Mouse (Mus musculus): ENCODE measurements around the gene Zfp366. TPM values are rescaled to one million over a fixed set of nuclear protein-coding genes. Genes with fewer than 3 reads are reported as not detected.
A peak's percentile ranks its signal among the peaks of the same experiment; 100 is the strongest.

Zfp366 gene
- polyA plus RNA-seq, 1 experiment from 2014 or later, result 0.43 TPM

- no peak for ATAC-seq
- no peak overlapping the region for H3K27ac ChIP-seq (ENCODE audit: low read depth, low read length)
Measured at GRCm38 (mm10) chr13:99183257-99183895, 1.2 kb upstream of the Zfp366 start.

GRCm38 (mm10) chr13:99185573-99185972, 950 bp downstream of the Zfp366 start:
- no peaks in the 10 kb centered on the region for H3K36me3 ChIP-seq (ENCODE audit: control insufficient read depth, insufficient read depth, low read length)
- no peak overlapping the region for H3K4me2 ChIP-seq (ENCODE audit: low read length)
- H3K27ac ChIP-seq (ENCODE audit: low read depth, low read length), result no peak overlapping the region
- no peak overlapping the region for H3K4me3 ChIP-seq (ENCODE audit: low read depth, low read length)
- no peaks in the 10 kb centered on the region for H3K4me1 ChIP-seq (ENCODE audit: control insufficient read depth, insufficient read depth, low read length)
- no peaks in the 10 kb centered on the region for H3K9me3 ChIP-seq (replicated peaks; ENCODE audit: control insufficient read depth, low read length)
- H3K27me3 ChIP-seq (replicated peaks; ENCODE audit: control insufficient read depth, insufficient read depth, low read length), result no peaks in the 10 kb centered on the region
- no peak overlapping the region for H3K9ac ChIP-seq (ENCODE audit: low read length)
- ATAC-seq (no peak), DNase-seq (ENCODE audit: low spot score) (no peak)
- WGBS, result 91% methylated on average over 10 of the region's 10 CpGs

More at GRCm38 (mm10) chr13:99183257-99183895, 1.2 kb upstream of the Zfp366 start:
- no peak for DNase-seq (ENCODE audit: low spot score)
- 89% methylated on average over 3 of the region's 3 CpGs for whole genome bisulfite sequencing
- Histone ChIP-seq H3K9me3 (replicated peaks; ENCODE audit: control insufficient read depth, low read length) (no peaks in the 10 kb centered on the region), H3K4me2 (ENCODE audit: low read length) (no peak overlapping the region), H3K36me3 (ENCODE audit: control insufficient read depth, insufficient read depth, low read length) (no peaks in the 10 kb centered on the region), H3K9ac (ENCODE audit: low read length) (no peak overlapping the region), H3K4me3 (ENCODE audit: low read depth, low read length) (no peak overlapping the region), H3K27me3 (replicated peaks; ENCODE audit: control insufficient read depth, insufficient read depth, low read length) (no peaks in the 10 kb centered on the region), H3K4me1 (ENCODE audit: control insufficient read depth, insufficient read depth, low read length) (no peaks in the 10 kb centered on the region)

- Histone ChIP-seq H3K4me1 (ENCODE audit: control insufficient read depth, insufficient read depth, low read length) (no peaks in the 10 kb centered on the region), H3K4me2 (ENCODE audit: low read length) (no peak overlapping the region), H3K9ac (ENCODE audit: low read length) (no peak overlapping the region), H3K27ac (ENCODE audit: low read depth, low read length) (no peak overlapping the region), H3K36me3 (ENCODE audit: control insufficient read depth, insufficient read depth, low read length) (no peaks in the 10 kb centered on the region), H3K9me3 (replicated peaks; ENCODE audit: control insufficient read depth, low read length) (no peaks in the 10 kb centered on the region), H3K4me3 (ENCODE audit: low read depth, low read length) (no peak overlapping the region), H3K27me3 (replicated peaks; ENCODE audit: control insufficient read depth, insufficient read depth, low read length) (no peaks in the 10 kb centered on the region)
- DNase-seq (ENCODE audit: low spot score), result no peak
- ATAC-seq, result no peak
- 94% methylated on average over 10 of the region's 10 CpGs for WGBS
Measured at GRCm38 (mm10) chr13:99186138-99186853, 1.7 kb downstream of the Zfp366 start.

GRCm38 (mm10) chr13:99186859-99187258, 2.2 kb downstream of the Zfp366 start:
- Histone ChIP-seq H3K36me3 (ENCODE audit: control insufficient read depth, insufficient read depth, low read length) (no peaks in the 10 kb centered on the region), H3K27ac (ENCODE audit: low read depth, low read length) (no peak overlapping the region), H3K27me3 (replicated peaks; ENCODE audit: control insufficient read depth, insufficient read depth, low read length) (no peaks in the 10 kb centered on the region), H3K4me1 (ENCODE audit: control insufficient read depth, insufficient read depth, low read length) (no peaks in the 10 kb centered on the region), H3K4me3 (ENCODE audit: low read depth, low read length) (no peak overlapping the region), H3K9me3 (replicated peaks; ENCODE audit: control insufficient read depth, low read length) (no peaks in the 10 kb centered on the region), H3K9ac (ENCODE audit: low read length) (no peak overlapping the region), H3K4me2 (ENCODE audit: low read length) (no peak overlapping the region)
- DNase-seq (ENCODE audit: low spot score), result no peak
- 88% methylated on average over 7 of the region's 7 CpGs for WGBS
- ATAC-seq, result no peak

GRCm38 (mm10) chr13:99187456-99187855, 2.8 kb downstream of the Zfp366 start:
- Histone ChIP-seq H3K4me2 (ENCODE audit: low read length) (no peak overlapping the region), H3K27me3 (replicated peaks; ENCODE audit: control insufficient read depth, insufficient read depth, low read length) (no peaks in the 10 kb centered on the region), H3K4me1 (ENCODE audit: control insufficient read depth, insufficient read depth, low read length) (no peaks in the 10 kb centered on the region), H3K9ac (ENCODE audit: low read length) (no peak overlapping the region), H3K36me3 (ENCODE audit: control insufficient read depth, insufficient read depth, low read length) (no peaks in the 10 kb centered on the region), H3K27ac (ENCODE audit: low read depth, low read length) (no peak overlapping the region), H3K9me3 (replicated peaks; ENCODE audit: control insufficient read depth, low read length) (no peaks in the 10 kb centered on the region), H3K4me3 (ENCODE audit: low read depth, low read length) (no peak overlapping the region)
- WGBS, result 92% methylated on average over 11 of the region's 11 CpGs
- DNase-seq (ENCODE audit: low spot score) (no peak), ATAC-seq (no peak)

- peak; percentile 21 for DNase-seq (ENCODE audit: low spot score)
Measured at GRCm38 (mm10) chr13:99188625-99189024, 4.0 kb downstream of the Zfp366 start.

GRCm38 (mm10) chr13:99189671-99190070, 5.0 kb downstream of the Zfp366 start:
- H3K4me3 ChIP-seq (ENCODE audit: low read depth, low read length), result no peak overlapping the region
- no peak for DNase-seq (ENCODE audit: low spot score)
- 93% methylated on average over 3 of the region's 3 CpGs for WGBS

More at GRCm38 (mm10) chr13:99188625-99189024, 4.0 kb downstream of the Zfp366 start:
- 63% methylated on average over 8 of the region's 8 CpGs for WGBS
- Histone ChIP-seq H3K36me3 (ENCODE audit: control insufficient read depth, insufficient read depth, low read length) (no peaks in the 10 kb centered on the region), H3K4me3 (ENCODE audit: low read depth, low read length) (no peak overlapping the region), H3K4me2 (ENCODE audit: low read length) (no peak overlapping the region), H3K27me3 (replicated peaks; ENCODE audit: control insufficient read depth, insufficient read depth, low read length) (no peaks in the 10 kb centered on the region), H3K9me3 (replicated peaks; ENCODE audit: control insufficient read depth, low read length) (no peaks in the 10 kb centered on the region), H3K9ac (ENCODE audit: low read length) (no peak overlapping the region), H3K4me1 (ENCODE audit: control insufficient read depth, insufficient read depth, low read length) (no peaks in the 10 kb centered on the region), H3K27ac (ENCODE audit: low read depth, low read length) (no peak overlapping the region)
- ATAC-seq, result no peak

GRCm38 (mm10) chr13:99190466-99190865, 5.8 kb downstream of the Zfp366 start:
- Histone ChIP-seq H3K4me3 (ENCODE audit: low read depth, low read length) (no peak overlapping the region), H3K4me1 (ENCODE audit: control insufficient read depth, insufficient read depth, low read length) (no peaks in the 10 kb centered on the region), H3K9me3 (replicated peaks; ENCODE audit: control insufficient read depth, low read length) (no peaks in the 10 kb centered on the region), H3K4me2 (ENCODE audit: low read length) (no peak overlapping the region), H3K36me3 (ENCODE audit: control insufficient read depth, insufficient read depth, low read length) (no peaks in the 10 kb centered on the region), H3K27me3 (replicated peaks; ENCODE audit: control insufficient read depth, insufficient read depth, low read length) (no peaks in the 10 kb centered on the region), H3K9ac (ENCODE audit: low read length) (no peak overlapping the region), H3K27ac (ENCODE audit: low read depth, low read length) (no peak overlapping the region)
- DNase-seq (ENCODE audit: low spot score) (no peak), ATAC-seq (no peak)
- 80% methylated on average over 11 of the region's 11 CpGs for WGBS

More at GRCm38 (mm10) chr13:99189671-99190070, 5.0 kb downstream of the Zfp366 start:
- Histone ChIP-seq H3K27me3 (replicated peaks; ENCODE audit: control insufficient read depth, insufficient read depth, low read length) (no peaks in the 10 kb centered on the region), H3K4me2 (ENCODE audit: low read length) (no peak overlapping the region), H3K9ac (ENCODE audit: low read length) (no peak overlapping the region), H3K27ac (ENCODE audit: low read depth, low read length) (no peak overlapping the region), H3K9me3 (replicated peaks; ENCODE audit: control insufficient read depth, low read length) (no peaks in the 10 kb centered on the region), H3K4me1 (ENCODE audit: control insufficient read depth, insufficient read depth, low read length) (no peaks in the 10 kb centered on the region), H3K36me3 (ENCODE audit: control insufficient read depth, insufficient read depth, low read length) (no peaks in the 10 kb centered on the region)
- ATAC-seq, result no peak

GRCm38 (mm10) chr13:99191063-99191462, 6.4 kb downstream of the Zfp366 start:
- no peak for ATAC-seq
- WGBS, result 92% methylated on average over 13 of the region's 13 CpGs
- no peak for DNase-seq (ENCODE audit: low spot score)
- no peak overlapping the region for H3K4me3 ChIP-seq (ENCODE audit: low read depth, low read length)
- no peak overlapping the region for H3K9ac ChIP-seq (ENCODE audit: low read length)
- H3K4me1 ChIP-seq (ENCODE audit: control insufficient read depth, insufficient read depth, low read length), result no peaks in the 10 kb centered on the region
- H3K4me2 ChIP-seq (ENCODE audit: low read length), result no peak overlapping the region
- no peaks in the 10 kb centered on the region for H3K27me3 ChIP-seq (replicated peaks; ENCODE audit: control insufficient read depth, insufficient read depth, low read length)
- H3K9me3 ChIP-seq (replicated peaks; ENCODE audit: control insufficient read depth, low read length), result no peaks in the 10 kb centered on the region
- H3K36me3 ChIP-seq (ENCODE audit: control insufficient read depth, insufficient read depth, low read length), result no peaks in the 10 kb centered on the region
- no peak overlapping the region for H3K27ac ChIP-seq (ENCODE audit: low read depth, low read length)

Measured in forebrain, embryonic 14.5 days (tissue).